Mouse (Mus musculus): ENCODE measurements around the gene Spag9. TPM values are rescaled to one million over a fixed set of nuclear protein-coding genes. Genes with fewer than 3 reads are reported as not detected.

Spag9 gene
- polyA plus RNA-seq, 1 experiment = 19.1 TPM

- H3K27ac ChIP-seq (ENCODE audit: insufficient read depth, low read depth, low read length) = no peak overlapping the region
- H3K4me3 ChIP-seq (ENCODE audit: insufficient read depth, low read depth, low read length) = no peak overlapping the region
- H3K36me3 ChIP-seq (ENCODE audit: control insufficient read depth, insufficient read depth, low read length) = no peaks in the 10 kb centered on the region
- WGBS = 89% methylated on average over 11 of the region's 11 CpGs
- H3K4me1 ChIP-seq (ENCODE audit: control insufficient read depth, insufficient read depth, low read length) = peaks cover 22% of the 10 kb centered on the region; the same call in 1 of the 2 replicates
- H3K27me3 ChIP-seq (replicated peaks; ENCODE audit: control insufficient read depth, insufficient read depth, low read length) = no peaks in the 10 kb centered on the region
- TF ChIP-seq POLR2A (IDR thresholded peaks at IDR 0.05; ENCODE audit: low read depth, low read length) (no peak), CTCF (conservative IDR thresholded peaks at IDR 0.05; ENCODE audit: insufficient read depth, insufficient read length, low read depth, low read length) (no peak)
- DNase-seq = no peak
These were observed 151.0 kb downstream of the Spag9 start for GRCm38 (mm10) chr11:94146733-94147485.

GRCm38 (mm10) chr11:94148105-94148696, 152.3 kb downstream of the Spag9 start:
- Histone ChIP-seq H3K4me3 (ENCODE audit: insufficient read depth, low read depth, low read length) (no peak overlapping the region), H3K4me1 (ENCODE audit: control insufficient read depth, insufficient read depth, low read length) (peaks cover 22% of the 10 kb centered on the region; the same call in 1 of the 2 replicates), H3K36me3 (ENCODE audit: control insufficient read depth, insufficient read depth, low read length) (no peaks in the 10 kb centered on the region), H3K27me3 (replicated peaks; ENCODE audit: control insufficient read depth, insufficient read depth, low read length) (no peaks in the 10 kb centered on the region), H3K27ac (ENCODE audit: insufficient read depth, low read depth, low read length) (no peak overlapping the region)
- DNase-seq = peak; percentile 41
- WGBS = 62% methylated on average over 12 of the region's 12 CpGs
- TF ChIP-seq POLR2A (IDR thresholded peaks at IDR 0.05; ENCODE audit: low read depth, low read length) (no peak), CTCF (conservative IDR thresholded peaks at IDR 0.05; ENCODE audit: insufficient read depth, insufficient read length, low read depth, low read length) (no peak)

GRCm38 (mm10) chr11:94148931-94149491, 153.1 kb downstream of the Spag9 start:
- WGBS = 1% methylated on average over 46 of the region's 46 CpGs
- Histone ChIP-seq H3K27me3 (replicated peaks; ENCODE audit: control insufficient read depth, insufficient read depth, low read length) (no peaks in the 10 kb centered on the region), H3K36me3 (ENCODE audit: control insufficient read depth, insufficient read depth, low read length) (no peaks in the 10 kb centered on the region), H3K4me1 (ENCODE audit: control insufficient read depth, insufficient read depth, low read length) (peaks cover 16% of the 10 kb centered on the region; the same call in 1 of the 2 replicates), H3K27ac (ENCODE audit: insufficient read depth, low read depth, low read length) (0 out of 2 replicates have a peak overlapping the region, but pooled peaks have one; percentile 3), H3K4me3 (ENCODE audit: insufficient read depth, low read depth, low read length) (peak overlapping the region; percentile 53)
- DNase-seq = peak; percentile 42
- TF ChIP-seq POLR2A (IDR thresholded peaks at IDR 0.05; ENCODE audit: low read depth, low read length) (no peak), CTCF (conservative IDR thresholded peaks at IDR 0.05; ENCODE audit: insufficient read depth, insufficient read length, low read depth, low read length) (no peak)

DNA sequence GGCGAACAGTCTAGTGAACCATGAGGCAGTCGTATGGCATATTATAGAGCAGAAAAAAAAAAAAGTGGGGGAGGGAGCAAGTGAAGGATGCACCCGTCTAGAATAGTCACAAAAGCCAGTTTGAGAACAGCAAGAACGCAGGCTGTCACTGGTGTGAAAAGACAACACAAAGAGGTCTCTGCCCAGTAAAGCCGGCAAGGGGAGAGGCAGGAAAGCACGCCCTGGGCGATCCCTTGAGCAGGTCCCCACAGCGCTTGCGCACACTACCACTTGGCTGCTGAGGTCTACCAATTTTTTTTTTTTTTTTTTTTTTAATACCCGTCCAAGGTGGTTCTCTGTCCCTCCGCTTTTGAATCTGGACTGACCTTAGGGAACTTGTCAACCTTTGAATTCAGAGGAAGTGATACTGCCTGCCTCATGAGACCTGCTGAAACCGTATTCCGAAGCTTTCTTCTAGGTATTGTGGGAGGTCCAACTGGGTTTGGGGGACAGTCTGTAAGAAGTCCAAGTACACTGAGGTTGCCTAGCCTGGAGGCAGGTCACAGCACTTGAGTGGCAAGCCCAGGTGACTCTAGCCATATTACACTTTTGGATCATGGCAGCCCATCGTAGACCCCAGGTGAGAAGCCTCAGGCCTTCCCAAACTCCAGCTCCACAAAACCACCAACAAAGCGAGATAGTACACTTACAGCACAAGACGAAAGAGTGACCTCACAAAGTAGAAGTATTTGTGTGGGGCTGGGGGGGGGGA, 153.8 kb downstream of the Spag9 start:
- Histone ChIP-seq H3K27ac (ENCODE audit: insufficient read depth, low read depth, low read length) (0 out of 2 replicates have a peak overlapping the region, but pooled peaks have one; percentile 3), H3K4me1 (ENCODE audit: control insufficient read depth, insufficient read depth, low read length) (peaks cover 11% of the 10 kb centered on the region; the same call in 1 of the 2 replicates), H3K4me3 (ENCODE audit: insufficient read depth, low read depth, low read length) (peak overlapping the region; percentile 53), H3K36me3 (ENCODE audit: control insufficient read depth, insufficient read depth, low read length) (no peaks in the 10 kb centered on the region), H3K27me3 (replicated peaks; ENCODE audit: control insufficient read depth, insufficient read depth, low read length) (no peaks in the 10 kb centered on the region)
- DNase-seq = peak; percentile 63
- no peak for TF ChIP-seq POLR2A (IDR thresholded peaks at IDR 0.05; ENCODE audit: low read depth, low read length)
- TF ChIP-seq CTCF (conservative IDR thresholded peaks at IDR 0.05; ENCODE audit: insufficient read depth, insufficient read length, low read depth, low read length) = no peak
- 39% methylated on average over 16 of the region's 16 CpGs for WGBS

GRCm38 (mm10) chr11:94150519-94151470, 154.9 kb downstream of the Spag9 start:
- H3K36me3 ChIP-seq (ENCODE audit: control insufficient read depth, insufficient read depth, low read length) = no peaks in the 10 kb centered on the region
- H3K27me3 ChIP-seq (replicated peaks; ENCODE audit: control insufficient read depth, insufficient read depth, low read length) = no peaks in the 10 kb centered on the region
- H3K4me1 ChIP-seq (ENCODE audit: control insufficient read depth, insufficient read depth, low read length) = 0 out of 2 replicates have a peak, but pooled peaks cover 4% of the 10 kb centered on the region
- WGBS = 72% methylated on average over 25 of the region's 25 CpGs
- no peak overlapping the region for H3K4me3 ChIP-seq (ENCODE audit: insufficient read depth, low read depth, low read length)
- no peak overlapping the region for H3K27ac ChIP-seq (ENCODE audit: insufficient read depth, low read depth, low read length)
- no peak for DNase-seq
- TF ChIP-seq CTCF (conservative IDR thresholded peaks at IDR 0.05; ENCODE audit: insufficient read depth, insufficient read length, low read depth, low read length) (no peak), POLR2A (IDR thresholded peaks at IDR 0.05; ENCODE audit: low read depth, low read length) (no peak)

- Histone ChIP-seq H3K36me3 (ENCODE audit: control insufficient read depth, insufficient read depth, low read length) (no peaks in the 10 kb centered on the region), H3K27ac (ENCODE audit: insufficient read depth, low read depth, low read length) (no peak overlapping the region), H3K27me3 (replicated peaks; ENCODE audit: control insufficient read depth, insufficient read depth, low read length) (no peaks in the 10 kb centered on the region), H3K4me3 (ENCODE audit: insufficient read depth, low read depth, low read length) (no peak overlapping the region), H3K4me1 (ENCODE audit: control insufficient read depth, insufficient read depth, low read length) (peaks cover 9% of the 10 kb centered on the region)
- 83% methylated on average over 3 of the region's 3 CpGs for WGBS
- no peak for DNase-seq
- TF ChIP-seq POLR2A (IDR thresholded peaks at IDR 0.05; ENCODE audit: low read depth, low read length) (no peak), CTCF (conservative IDR thresholded peaks at IDR 0.05; ENCODE audit: insufficient read depth, insufficient read length, low read depth, low read length) (no peak)
These were observed 158.3 kb downstream of the Spag9 start for GRCm38 (mm10) chr11:94154201-94154600.

All from kidney, adult 2 months (tissue).